Mouse (Mus musculus) thymus, adult 2 months (tissue): ENCODE data around the gene Per3. TPM values are rescaled to one million over a fixed set of nuclear protein-coding genes. Genes with fewer than 3 reads are reported as not detected.
A peak's percentile ranks its signal among the peaks of the same experiment; 100 is the strongest.

Source experiments
- DNase-seq: peaks from one replicate; pipeline ENCODE4 v3.0.0; 2021
- H3K27ac ChIP-seq: fragments of 200-500 bp; 2 replicates; pipeline ENCODE4 v1.5.1; 2012; ENCODE audit warnings: low read length, control low read depth; ENCODE audit not compliant: control insufficient read depth, insufficient read depth
- H3K27me3 ChIP-seq: fragments of 200-500 bp; 2 replicates; pipeline ENCODE4 v1.6.1; 2012; ENCODE audit warnings: mild to moderate bottlenecking, low read length, moderate library complexity, mixed read lengths; ENCODE audit not compliant: control insufficient read depth, insufficient read depth
- H3K36me3 ChIP-seq: fragments of 200-500 bp; 2 replicates; pipeline ENCODE4 v1.6.1; 2012; ENCODE audit warnings: mild to moderate bottlenecking, low read length, moderate library complexity; ENCODE audit not compliant: control insufficient read depth, insufficient read depth
- H3K4me1 ChIP-seq: fragments of 200-500 bp; replicated peaks from 2 replicates; pipeline ENCODE4 v1.6.1; 2012; ENCODE audit warnings: low read length; ENCODE audit not compliant: control insufficient read depth, insufficient read depth
- H3K4me3 ChIP-seq: fragments of 200-500 bp; 2 replicates; pipeline ENCODE4 v1.5.1; 2012; ENCODE audit warnings: mild to moderate bottlenecking, low read length, control low read depth, moderate library complexity; ENCODE audit not compliant: control insufficient read depth, insufficient read depth
- CTCF ChIP-seq: fragments of 200-500 bp; IDR thresholded peaks from 2 replicates; pipeline ENCODE4 v1.5.1; 2012; ENCODE audit warnings: mild to moderate bottlenecking, control low read depth, low read length, moderate library complexity, borderline replicate concordance; ENCODE audit not compliant: control insufficient read depth, poor library complexity, insufficient read depth; ENCODE audit errors: extremely low read depth
- POLR2A ChIP-seq: fragments of 200-500 bp; IDR thresholded peaks from 2 replicates; pipeline ENCODE4 v1.6.1; 2012; ENCODE audit warnings: mild to moderate bottlenecking, low read length, control low read depth, moderate library complexity; ENCODE audit not compliant: control insufficient read depth, poor library complexity, insufficient read depth; ENCODE audit errors: extremely low read depth
- WGBS: fragments of 180-500 bp; shearing (Covaris S2); methylation state at CpG from one replicate; pipeline ENCODE4 v1.1.7; 2018; 5-methylcytosine and 5-hydroxymethylcytosine counted together
- polyA plus RNA-seq: library from polyadenylated mRNA; depleted of rRNA; stranded (reverse); fragments of >200 nt; gene quantifications from 2 replicates; pipeline ENCODE4 v1.2.3, GENCODE M21; 2012

Per3 gene
- polyA plus RNA-seq, 1 experiment = 5.4 TPM

DNA sequence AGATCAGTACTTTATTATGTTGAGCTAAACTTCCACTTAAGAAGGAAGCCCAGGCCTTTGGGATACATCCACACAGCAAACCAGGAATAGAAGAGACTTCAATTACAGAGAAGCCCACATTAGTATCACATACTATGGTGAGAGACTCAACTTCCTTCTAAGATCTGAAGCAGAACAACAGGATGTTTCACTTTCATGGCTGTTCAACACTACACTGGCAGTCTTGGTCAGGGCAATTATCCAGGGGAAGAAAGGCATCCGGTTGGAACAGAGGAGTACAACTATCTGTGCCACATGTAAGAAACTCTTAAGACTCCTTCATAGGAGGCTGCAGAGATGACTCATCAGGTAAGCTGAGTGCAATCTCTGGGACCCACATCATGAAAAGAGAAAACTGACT is 6.7 kb upstream of the Per3 start:
- no peak for DNase-seq
- WGBS = 59% methylated on average over 1 of the region's 1 CpGs
- Histone ChIP-seq H3K27ac (no peak overlapping the region), H3K36me3 (peaks cover 10% of the 10 kb centered on the region), H3K27me3 (no peaks in the 10 kb centered on the region), H3K4me3 (no peak overlapping the region), H3K4me1 (no peaks in the 10 kb centered on the region)
- no peak for TF ChIP-seq POLR2A
- TF ChIP-seq CTCF = no peak

GRCm38 (mm10) chr4:151046524-151046923 is 2.1 kb upstream of the Per3 start:
- Histone ChIP-seq H3K27me3 (peaks cover 6% of the 10 kb centered on the region; the same call in 1 of the 2 replicates), H3K36me3 (peaks cover 10% of the 10 kb centered on the region), H3K4me1 (peaks cover 7% of the 10 kb centered on the region), H3K27ac (no peak overlapping the region), H3K4me3 (no peak overlapping the region)
- DNase-seq = no peak
- no peak for TF ChIP-seq CTCF
- TF ChIP-seq POLR2A = no peak
- WGBS = 93% methylated on average over 3 of the region's 3 CpGs

GRCm38 (mm10) chr4:151044944-151045570 is 592 bp upstream of the Per3 start:
- H3K4me3 ChIP-seq = peak overlapping the region; percentile 54
- H3K27ac ChIP-seq = no peak overlapping the region
- no peak for DNase-seq
- H3K27me3 ChIP-seq = peaks cover 6% of the 10 kb centered on the region; the same call in 1 of the 2 replicates
- TF ChIP-seq CTCF (no peak), POLR2A (0 out of 2 replicates have a peak, but pooled peaks have one; percentile 5)
- peaks cover 7% of the 10 kb centered on the region for H3K4me1 ChIP-seq
- H3K36me3 ChIP-seq = peaks cover 4% of the 10 kb centered on the region; the same call in 1 of the 2 replicates
- WGBS = 6% methylated on average over 21 of the region's 21 CpGs

DNA sequence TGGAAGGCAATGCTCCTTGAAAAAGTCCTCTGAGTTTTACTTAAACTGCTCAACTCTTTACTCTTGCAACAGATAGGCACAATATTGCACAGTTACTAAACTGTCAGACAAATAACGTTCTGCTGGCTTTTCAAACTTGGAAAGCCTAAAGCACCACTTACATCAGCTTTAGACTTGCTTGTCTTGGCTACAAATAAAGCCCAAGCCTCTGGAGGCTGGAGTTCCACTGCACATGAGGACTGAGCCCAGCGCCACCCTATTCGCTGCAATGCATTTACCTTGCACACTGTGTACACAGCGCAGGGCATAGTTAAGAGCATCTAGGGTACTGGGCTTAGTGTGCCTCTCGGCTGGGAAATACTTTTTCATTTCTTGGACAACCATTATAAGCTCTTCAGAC is 1.2 kb downstream of the Per3 start:
- no peak for DNase-seq
- Histone ChIP-seq H3K27ac (no peak overlapping the region), H3K4me3 (no peak overlapping the region), H3K27me3 (peaks cover 6% of the 10 kb centered on the region; the same call in 1 of the 2 replicates), H3K36me3 (no peaks in the 10 kb centered on the region), H3K4me1 (peaks cover 7% of the 10 kb centered on the region)
- TF ChIP-seq CTCF (no peak), POLR2A (no peak)
- WGBS = 73% methylated on average over 5 of the region's 5 CpGs

DNA sequence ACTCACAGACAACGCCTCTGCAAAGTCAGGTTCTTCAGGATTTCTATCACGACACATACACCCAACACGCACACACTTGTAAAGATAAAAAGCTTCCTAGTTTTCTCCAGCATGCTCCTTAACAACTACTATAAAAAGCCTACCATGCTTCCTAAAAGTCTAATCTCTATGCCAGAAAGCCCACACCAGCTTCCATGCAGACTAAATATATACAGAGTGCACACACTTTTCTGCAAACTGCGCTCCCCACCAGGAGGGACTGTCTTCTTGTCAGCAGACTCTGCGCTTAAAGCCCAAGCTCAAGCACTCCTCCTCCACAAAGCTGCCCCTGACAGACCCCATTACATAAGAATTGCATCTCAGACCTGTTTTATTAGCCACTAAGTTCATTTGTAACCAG is 3.0 kb downstream of the Per3 start:
- WGBS = 99% methylated on average over 5 of the region's 5 CpGs
- TF ChIP-seq POLR2A (no peak), CTCF (no peak)
- Histone ChIP-seq H3K27ac (no peak overlapping the region), H3K27me3 (peaks cover 6% of the 10 kb centered on the region; the same call in 1 of the 2 replicates), H3K4me1 (peaks cover 7% of the 10 kb centered on the region), H3K4me3 (no peak overlapping the region), H3K36me3 (no peaks in the 10 kb centered on the region)
- no peak for DNase-seq

DNA sequence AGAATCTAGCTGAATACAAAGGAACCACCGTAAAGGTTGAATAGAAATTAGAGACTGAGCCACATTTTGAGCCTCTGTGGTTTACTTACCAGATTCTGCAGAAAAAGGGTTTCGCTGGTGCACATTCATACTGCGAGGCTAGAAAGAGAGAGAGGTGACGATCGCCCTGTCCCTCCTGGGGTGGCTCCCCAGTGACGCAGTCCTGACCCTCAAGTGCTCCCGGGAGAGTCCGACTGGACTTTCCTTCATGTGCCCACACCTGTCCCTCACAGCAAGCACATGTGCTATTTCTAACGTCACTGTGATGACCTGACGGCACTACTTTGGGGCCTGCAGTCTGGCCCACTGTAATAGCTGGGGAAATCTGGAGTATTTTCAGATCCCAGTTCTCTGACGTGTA is 6.7 kb downstream of the Per3 start:
- Histone ChIP-seq H3K4me1 (no peaks in the 10 kb centered on the region), H3K36me3 (no peaks in the 10 kb centered on the region), H3K27me3 (no peaks in the 10 kb centered on the region), H3K27ac (no peak overlapping the region), H3K4me3 (no peak overlapping the region)
- DNase-seq = no peak
- TF ChIP-seq CTCF = no peak
- no peak for TF ChIP-seq POLR2A
- WGBS = 95% methylated on average over 11 of the region's 11 CpGs
